Mouse (Mus musculus): ENCODE results near the gene Ttc9. TPM values are rescaled to one million over a fixed set of nuclear protein-coding genes. Genes with fewer than 3 reads are reported as not detected.

Ttc9 gene
- polyA plus RNA-seq, 1 experiment, result 43.8 TPM

DNA sequence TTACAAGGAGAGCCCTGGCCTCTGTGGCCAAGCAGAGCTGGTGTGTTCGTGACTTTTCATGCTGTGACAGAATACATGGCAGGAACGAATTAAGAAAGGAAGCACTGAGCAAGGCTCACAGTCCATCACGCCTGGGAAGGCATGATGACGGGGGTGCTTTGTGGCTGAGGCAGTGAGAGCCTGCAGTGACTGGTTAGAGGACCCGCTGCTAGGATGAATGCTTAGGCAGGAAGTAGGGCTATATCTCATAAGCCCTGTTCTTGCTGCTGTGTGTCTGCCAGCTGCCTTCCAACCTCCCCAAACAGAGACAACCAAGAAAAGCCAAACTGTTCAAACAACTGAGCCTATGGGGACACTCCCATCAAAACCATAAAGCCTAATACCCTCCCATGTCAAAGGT lies 9.6 kb downstream of the Ttc9 start:
- 50% methylated on average over 5 of the region's 5 CpGs for WGBS
- no peaks in the 10 kb centered on the region for H3K27me3 ChIP-seq (ENCODE audit: control insufficient read depth, insufficient read depth, low read length)
- no peak overlapping the region for H3K4me3 ChIP-seq (replicated peaks; ENCODE audit: insufficient read depth, low read depth, low read length)
- no peak for DNase-seq
- H3K4me1 ChIP-seq (ENCODE audit: control insufficient read depth, insufficient read depth, low read length), result peaks cover 2% of the 10 kb centered on the region
- no peak overlapping the region for H3K27ac ChIP-seq (ENCODE audit: insufficient read depth, low read length)
- TF ChIP-seq POLR2A (IDR thresholded peaks at IDR 0.05; ENCODE audit: borderline replicate concordance, insufficient read depth, low read length), result no peak
- no peak for TF ChIP-seq CTCF (IDR thresholded peaks at IDR 0.05; ENCODE audit: borderline replicate concordance, insufficient read depth, low read depth, low read length)

DNA sequence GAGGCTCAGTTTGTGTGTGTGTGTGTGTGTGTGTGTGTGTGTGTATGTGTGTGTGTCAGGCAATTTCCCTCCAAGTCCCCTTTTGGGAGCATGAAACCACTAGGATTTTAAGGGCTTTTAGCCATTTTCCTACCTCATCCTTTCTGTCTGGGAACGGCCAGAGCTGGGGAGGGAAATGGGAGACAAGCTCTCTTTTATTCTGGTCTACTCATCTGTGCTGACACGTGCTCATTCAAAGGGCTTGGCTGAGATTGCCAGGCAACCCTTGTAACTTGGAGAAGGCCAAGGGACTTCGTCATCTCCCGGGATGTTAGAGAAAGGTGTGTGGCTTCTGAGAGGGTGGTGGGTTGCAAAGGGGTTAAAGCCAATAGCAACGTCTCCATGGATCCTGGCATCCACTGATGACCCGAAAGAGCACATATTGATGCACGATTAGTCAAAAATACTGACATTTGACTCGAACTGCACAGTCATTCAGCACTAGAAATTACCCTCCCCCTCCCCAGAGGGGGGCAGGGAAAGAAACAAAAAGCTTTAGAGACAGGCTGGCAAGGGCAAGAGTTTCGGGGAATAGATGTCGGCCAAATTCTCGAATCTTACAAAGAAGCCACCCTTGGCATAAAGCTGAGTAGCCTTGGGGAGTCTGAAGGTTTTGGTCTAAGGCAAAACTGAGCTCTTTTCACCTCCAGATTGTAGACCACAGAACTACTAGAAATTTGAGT lies 11.5 kb downstream of the Ttc9 start:
- TF ChIP-seq POLR2A (IDR thresholded peaks at IDR 0.05; ENCODE audit: borderline replicate concordance, insufficient read depth, low read length), result no peak
- TF ChIP-seq CTCF (IDR thresholded peaks at IDR 0.05; ENCODE audit: borderline replicate concordance, insufficient read depth, low read depth, low read length), result no peak
- peak in 1 of 2 experiments; percentile 30 for DNase-seq
- WGBS, result 34% methylated on average over 11 of the region's 11 CpGs
- H3K4me1 ChIP-seq (ENCODE audit: control insufficient read depth, insufficient read depth, low read length), result peaks cover 2% of the 10 kb centered on the region
- 0 out of 2 replicates have a peak overlapping the region, but pooled peaks have one; percentile 13 for H3K27ac ChIP-seq (ENCODE audit: insufficient read depth, low read length)
- H3K27me3 ChIP-seq (ENCODE audit: control insufficient read depth, insufficient read depth, low read length), result no peaks in the 10 kb centered on the region
- H3K4me3 ChIP-seq (replicated peaks; ENCODE audit: insufficient read depth, low read depth, low read length), result no peak overlapping the region

DNA sequence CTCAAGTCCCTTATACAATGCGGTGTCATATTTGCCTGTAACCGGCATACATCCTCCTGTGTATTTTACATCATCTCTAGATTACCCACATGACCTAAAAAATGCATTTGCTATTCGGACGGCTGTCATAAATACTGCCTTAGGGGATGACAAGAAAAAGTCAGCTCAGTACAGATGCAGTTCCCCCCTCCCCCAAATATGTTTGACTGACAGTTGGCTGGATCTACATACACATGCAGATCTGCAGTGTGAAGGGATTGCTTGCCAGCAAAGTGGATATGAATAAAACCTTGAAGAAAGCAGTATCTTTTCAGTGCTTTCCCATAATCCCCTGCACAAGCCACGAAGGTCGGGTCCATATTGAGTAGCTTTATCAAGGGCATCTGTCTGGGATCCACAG lies 15.8 kb downstream of the Ttc9 start:
- no peak for TF ChIP-seq CTCF (IDR thresholded peaks at IDR 0.05; ENCODE audit: borderline replicate concordance, insufficient read depth, low read depth, low read length)
- no peak for TF ChIP-seq POLR2A (IDR thresholded peaks at IDR 0.05; ENCODE audit: borderline replicate concordance, insufficient read depth, low read length)
- WGBS, result 81% methylated on average over 6 of the region's 6 CpGs
- Histone ChIP-seq H3K4me1 (ENCODE audit: control insufficient read depth, insufficient read depth, low read length) (peaks cover 2% of the 10 kb centered on the region; the same call in 1 of the 2 replicates), H3K4me3 (replicated peaks; ENCODE audit: insufficient read depth, low read depth, low read length) (no peak overlapping the region), H3K27me3 (ENCODE audit: control insufficient read depth, insufficient read depth, low read length) (no peaks in the 10 kb centered on the region), H3K27ac (ENCODE audit: insufficient read depth, low read length) (no peak overlapping the region)
- no peak for DNase-seq

DNA sequence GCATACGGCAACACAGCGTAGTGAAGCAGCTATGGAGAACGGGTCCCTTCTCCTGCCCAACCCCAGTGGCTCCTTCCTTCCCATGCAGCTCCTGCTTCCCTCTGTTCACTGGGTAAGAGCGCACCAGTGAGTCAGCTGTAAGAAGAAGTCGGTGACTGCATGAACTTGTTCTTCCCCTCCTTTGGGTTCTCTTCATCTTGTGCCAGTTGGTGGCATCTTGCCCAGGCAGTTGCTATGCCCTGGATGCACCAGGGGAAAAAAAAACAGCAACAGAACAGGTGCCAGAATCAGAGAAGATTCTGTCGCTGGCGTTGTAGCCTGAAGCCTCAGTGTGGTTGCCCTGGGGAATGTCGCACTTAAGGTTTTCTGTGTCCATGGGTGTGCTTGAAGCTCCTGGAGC lies 22.3 kb downstream of the Ttc9 start:
- 20% methylated on average over 8 of the region's 8 CpGs for WGBS
- no peaks in the 10 kb centered on the region for H3K27me3 ChIP-seq (ENCODE audit: control insufficient read depth, insufficient read depth, low read length)
- H3K4me1 ChIP-seq (ENCODE audit: control insufficient read depth, insufficient read depth, low read length), result peaks cover 17% of the 10 kb centered on the region
- peak; percentile 56 to 61 for DNase-seq
- TF ChIP-seq POLR2A (IDR thresholded peaks at IDR 0.05; ENCODE audit: borderline replicate concordance, insufficient read depth, low read length) (no peak), CTCF (IDR thresholded peaks at IDR 0.05; ENCODE audit: borderline replicate concordance, insufficient read depth, low read depth, low read length) (no peak)
- H3K27ac ChIP-seq (ENCODE audit: insufficient read depth, low read length), result no peak overlapping the region
- H3K4me3 ChIP-seq (replicated peaks; ENCODE audit: insufficient read depth, low read depth, low read length), result no peak overlapping the region

DNA sequence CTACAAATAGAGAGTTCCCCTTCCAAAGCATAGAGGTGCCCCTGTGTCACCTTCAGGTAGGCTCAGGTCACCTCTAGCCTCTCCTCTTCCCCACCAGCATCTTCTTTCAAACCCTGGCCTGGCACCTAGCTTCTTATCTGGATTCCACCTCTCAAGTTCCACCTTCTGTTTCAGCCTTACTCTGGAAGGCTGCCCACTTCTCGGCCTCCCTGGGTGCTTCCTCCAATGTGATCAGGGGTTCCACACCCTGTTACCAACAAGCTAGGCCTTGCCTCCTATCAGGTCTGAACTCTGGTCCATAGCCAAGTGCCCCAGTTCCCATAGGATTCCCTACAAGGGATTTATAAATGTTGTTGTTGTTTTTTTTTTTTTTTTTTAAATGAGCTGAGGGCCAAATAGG lies 26.3 kb downstream of the Ttc9 start:
- no peak for TF ChIP-seq CTCF (IDR thresholded peaks at IDR 0.05; ENCODE audit: borderline replicate concordance, insufficient read depth, low read depth, low read length)
- no peak for TF ChIP-seq POLR2A (IDR thresholded peaks at IDR 0.05; ENCODE audit: borderline replicate concordance, insufficient read depth, low read length)
- peak; percentile 52 to 57 for DNase-seq
- Histone ChIP-seq H3K27me3 (ENCODE audit: control insufficient read depth, insufficient read depth, low read length) (no peaks in the 10 kb centered on the region), H3K27ac (ENCODE audit: insufficient read depth, low read length) (no peak overlapping the region), H3K4me1 (ENCODE audit: control insufficient read depth, insufficient read depth, low read length) (peaks cover 17% of the 10 kb centered on the region), H3K4me3 (replicated peaks; ENCODE audit: insufficient read depth, low read depth, low read length) (no peak overlapping the region)
- WGBS, result 41% methylated on average over 1 of the region's 1 CpGs

DNA sequence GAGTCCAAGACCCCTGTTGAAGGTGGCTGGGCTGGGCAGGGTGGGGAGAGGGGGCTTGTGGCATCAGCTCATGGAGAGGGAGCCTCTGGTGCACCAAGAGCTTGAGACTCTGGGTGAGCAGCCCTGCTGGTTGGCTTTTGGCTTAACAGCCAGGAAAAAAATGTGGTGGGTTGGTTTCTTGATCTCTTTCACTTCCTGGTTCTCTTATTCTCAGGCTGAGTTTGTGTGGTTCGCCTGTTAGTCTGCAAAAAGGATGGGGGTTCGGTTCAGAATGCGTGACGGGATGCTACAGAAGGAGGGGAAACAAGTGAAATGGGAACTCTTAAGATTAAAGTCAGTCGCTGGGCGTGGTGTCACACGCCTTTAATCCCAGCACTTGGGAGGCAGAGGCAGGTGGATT lies 27.0 kb downstream of the Ttc9 start:
- DNase-seq, result no peak
- H3K27me3 ChIP-seq (ENCODE audit: control insufficient read depth, insufficient read depth, low read length), result no peaks in the 10 kb centered on the region
- H3K4me1 ChIP-seq (ENCODE audit: control insufficient read depth, insufficient read depth, low read length), result peaks cover 17% of the 10 kb centered on the region
- no peak overlapping the region; the same call in 1 of the 2 replicates for H3K27ac ChIP-seq (ENCODE audit: insufficient read depth, low read length)
- WGBS, result 95% methylated on average over 7 of the region's 7 CpGs
- H3K4me3 ChIP-seq (replicated peaks; ENCODE audit: insufficient read depth, low read depth, low read length), result no peak overlapping the region
- TF ChIP-seq POLR2A (IDR thresholded peaks at IDR 0.05; ENCODE audit: borderline replicate concordance, insufficient read depth, low read length) (no peak), CTCF (IDR thresholded peaks at IDR 0.05; ENCODE audit: borderline replicate concordance, insufficient read depth, low read depth, low read length) (no peak)

DNA sequence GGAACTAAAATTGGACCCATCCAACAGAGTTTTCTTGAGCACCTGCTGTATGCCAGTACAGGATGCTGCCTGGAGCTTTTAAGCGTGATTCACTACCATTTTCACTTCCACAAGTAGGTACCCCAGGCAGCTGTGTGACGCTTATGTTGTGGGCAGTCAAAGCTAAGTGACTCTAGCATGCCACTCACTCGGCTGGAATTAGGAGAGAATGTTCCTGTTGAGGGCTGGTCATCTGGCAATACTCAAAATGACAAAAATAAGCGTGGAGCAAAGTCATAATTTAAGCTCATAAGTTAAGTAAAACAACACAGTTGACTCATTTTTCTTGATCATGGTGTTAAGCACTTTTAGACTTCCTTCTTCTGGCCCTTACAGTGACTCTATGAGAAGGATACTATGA lies 31.0 kb downstream of the Ttc9 start:
- 86% methylated on average over 4 of the region's 4 CpGs for WGBS
- peaks cover 9% of the 10 kb centered on the region for H3K4me1 ChIP-seq (ENCODE audit: control insufficient read depth, insufficient read depth, low read length)
- no peak overlapping the region for H3K27ac ChIP-seq (ENCODE audit: insufficient read depth, low read length)
- H3K4me3 ChIP-seq (replicated peaks; ENCODE audit: insufficient read depth, low read depth, low read length), result no peak overlapping the region
- DNase-seq, result no peak
- H3K27me3 ChIP-seq (ENCODE audit: control insufficient read depth, insufficient read depth, low read length), result no peaks in the 10 kb centered on the region; the same call in 1 of the 2 replicates
- no peak for TF ChIP-seq POLR2A (IDR thresholded peaks at IDR 0.05; ENCODE audit: borderline replicate concordance, insufficient read depth, low read length)
- no peak for TF ChIP-seq CTCF (IDR thresholded peaks at IDR 0.05; ENCODE audit: borderline replicate concordance, insufficient read depth, low read depth, low read length)

DNA sequence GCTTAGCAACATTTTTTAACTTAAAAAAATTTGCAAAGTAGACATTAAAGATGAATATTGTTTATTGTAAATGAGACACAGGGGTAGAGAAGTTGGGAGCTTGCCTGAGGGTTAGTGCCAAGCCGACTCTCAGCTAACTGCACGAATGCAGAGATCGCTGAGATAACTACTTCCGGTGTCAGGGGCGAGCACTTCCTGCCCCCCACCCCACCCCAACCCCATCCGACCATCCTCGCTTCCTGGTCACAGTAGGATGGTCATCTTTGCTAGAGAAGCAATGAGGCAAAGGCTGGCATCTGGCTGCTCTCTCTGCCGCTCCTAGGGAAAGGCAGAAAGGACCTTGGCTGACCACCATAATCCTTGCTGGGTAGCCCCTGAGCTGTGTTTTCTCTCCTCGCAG lies 32.1 kb downstream of the Ttc9 start:
- no peak overlapping the region for H3K27ac ChIP-seq (ENCODE audit: insufficient read depth, low read length)
- no peak for DNase-seq
- H3K4me3 ChIP-seq (replicated peaks; ENCODE audit: insufficient read depth, low read depth, low read length), result no peak overlapping the region
- 86% methylated on average over 9 of the region's 9 CpGs for WGBS
- H3K4me1 ChIP-seq (ENCODE audit: control insufficient read depth, insufficient read depth, low read length), result no peaks in the 10 kb centered on the region
- H3K27me3 ChIP-seq (ENCODE audit: control insufficient read depth, insufficient read depth, low read length), result no peaks in the 10 kb centered on the region; the same call in 1 of the 2 replicates
- TF ChIP-seq POLR2A (IDR thresholded peaks at IDR 0.05; ENCODE audit: borderline replicate concordance, insufficient read depth, low read length) (no peak), CTCF (IDR thresholded peaks at IDR 0.05; ENCODE audit: borderline replicate concordance, insufficient read depth, low read depth, low read length) (no peak)
